Mouse (Mus musculus) central nervous system, embryonic 14 days (tissue): Measurements from ENCODE around the gene Samd4. TPM values are rescaled to one million over a fixed set of nuclear protein-coding genes. Genes with fewer than 3 reads are reported as not detected.

Experiments used
- polyA plus RNA-seq: library from polyadenylated mRNA; depleted of rRNA; stranded (reverse); fragments of >200 nt; gene quantifications from 2 replicates; pipeline ENCODE4 v1.2.3, GENCODE M21; 2012; rRNA removed

Samd4 gene
- 6.8 and 9.4 TPM in 2 replicates for polyA plus RNA-seq

DNA sequence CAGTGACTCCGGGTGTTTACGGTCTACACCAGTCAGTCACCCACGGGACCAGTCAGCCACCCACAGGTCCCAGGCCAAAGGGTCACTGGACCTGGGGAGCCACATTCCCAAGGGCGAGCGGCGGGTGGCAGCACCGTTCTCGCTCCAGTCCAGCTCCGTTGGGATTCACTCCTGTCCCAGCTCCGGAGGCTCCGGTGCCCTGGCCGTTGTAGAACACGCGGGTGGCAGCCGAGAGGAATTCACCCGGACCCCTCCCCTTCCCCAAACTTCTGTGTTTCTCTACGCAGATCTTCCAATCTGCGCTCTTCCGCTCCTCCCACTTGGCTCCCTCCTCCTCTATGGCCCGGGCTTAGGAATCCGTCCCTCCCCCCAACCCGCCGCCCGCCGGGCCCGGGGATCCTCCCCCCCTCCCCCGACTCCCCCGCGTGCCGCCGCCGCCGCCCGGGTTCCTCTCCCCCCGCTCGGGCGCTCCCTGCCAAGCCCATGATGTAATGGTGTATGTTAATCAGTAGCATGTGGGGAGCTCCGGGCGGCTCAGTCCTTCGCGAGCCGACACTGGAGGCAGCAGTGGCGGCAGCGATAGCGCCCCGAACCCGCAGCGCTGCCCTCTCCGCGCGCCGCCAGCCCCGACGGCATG lies at the start of gene Samd4:
Gene Samd4, plus strand, starts transcription at position 424 of the 637 bp plus-strand sequence.

Other genes with a start within 250 kb of the Samd4 start
- gene Cdkn3, start 122.3 kb upstream of the Samd4 start, polyA plus RNA-seq: 8.5 and 11.8 TPM in 2 replicates
- 79.6 and 86.1 TPM in 2 replicates for gene Cnih1, start 94.4 kb upstream of the Samd4 start, polyA plus RNA-seq
- gene Gmfb, start 60.6 kb upstream of the Samd4 start, polyA plus RNA-seq: 51.9 and 55.5 TPM in 2 replicates
- gene Cgrrf1, start 50.7 kb upstream of the Samd4 start, polyA plus RNA-seq: 15.2 and 15.6 TPM in 2 replicates